Mouse (Mus musculus) bone marrow macrophage, adult 2 months (primary cell): ENCODE measurements around the gene Glul.

Source experiments
- CTCF ChIP-seq: IDR thresholded peaks from 2 replicates; pipeline ENCODE4 v1.5.1; 2012; ENCODE audit warnings: low read depth, mild to moderate bottlenecking, low read length, moderate library complexity
- POLR2A ChIP-seq: IDR thresholded peaks from 2 replicates; pipeline ENCODE4 v1.6.1; 2012; ENCODE audit warnings: mild to moderate bottlenecking, low read depth, low read length, borderline replicate concordance

DNA sequence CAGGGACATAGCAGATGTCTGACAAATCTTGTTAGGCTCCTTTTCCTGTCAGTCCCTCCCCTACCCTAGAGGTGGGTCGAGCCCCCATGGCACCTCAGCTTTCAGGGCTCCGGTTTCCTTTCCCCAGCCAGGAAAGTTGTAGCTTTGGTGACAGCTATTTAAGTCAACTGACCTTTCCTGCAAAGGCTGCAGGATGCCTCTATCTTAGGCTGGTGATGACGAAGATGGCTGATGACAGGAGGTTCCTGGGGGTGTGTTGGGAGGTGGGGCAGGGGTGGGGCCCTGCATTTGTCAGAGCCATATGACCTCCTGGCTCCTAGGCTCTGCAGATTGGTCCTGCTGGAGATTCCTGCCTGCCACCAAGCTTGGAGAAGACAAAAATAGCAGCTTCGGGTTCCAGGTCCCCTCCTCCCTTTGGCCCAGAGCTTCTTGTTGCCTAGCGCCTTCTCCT is 22.9 kb downstream of the Glul start:
- TF ChIP-seq CTCF (no peak), POLR2A (no peak)
